Mouse (Mus musculus) erythroblast, embryonic 14.5 days (primary cell): ENCODE data around the gene Glrp1.

ENCODE experiments used
- GATA1 ChIP-seq: IDR thresholded peaks from 2 replicates; pipeline ENCODE4 v1.6.1; 2012; ENCODE audit warnings: low read length, inconsistent platforms, mixed read lengths
- TAL1 ChIP-seq: IDR thresholded peaks from 3 replicates; pipeline ENCODE4 v1.6.1; 2012; ENCODE audit warnings: low read length, inconsistent platforms, mixed read lengths

- no peak for TF ChIP-seq GATA1
- TF ChIP-seq TAL1: no peak
Observed at GRCm38 (mm10) chr1:88547172-88547571, 37.3 kb upstream of the Glrp1 start.
